16 mouse cellular contexts compared by ENCODE assay signal in genomic region chr2:45774416-45774815, GRCm38 (mm10).
"Had no signal": no experiment of that assay in that cellular context is flagged by ENCODE, and none has a peak within 500 bp of the region (broad histone marks: within the 10 kb centered on the region; RNA-seq: fewer than 3 reads in every experiment).

No protein-coding gene starts in this region.

- DNase-seq: retina, postnatal 1 day; right cerebral cortex, adult 18-20 months; right cerebral cortex, postnatal 14 days; right cerebral cortex, postnatal 25 days; right cerebral cortex, postnatal 4 days; spleen, adult 18-20 months; thymus, adult 18-20 months; thymus, adult 2 months; thymus, postnatal 14 days; thymus, postnatal 25 days; thymus, postnatal 36 days; thymus, postnatal 4 days had no signal

- H3K4me2 ChIP-seq: neural tube, embryonic 13.5 days; neural tube, embryonic 15.5 days; stomach, embryonic 15.5 days had no signal

- H3K9me3 ChIP-seq: neural tube, embryonic 13.5 days; neural tube, embryonic 15.5 days; stomach, embryonic 15.5 days had no signal

- H3K4me1 ChIP-seq: neural tube, embryonic 15.5 days; stomach, embryonic 15.5 days had no signal

- H3K27me3 ChIP-seq: neural tube, embryonic 13.5 days; neural tube, embryonic 15.5 days; stomach, embryonic 15.5 days had no signal

- H3K27ac ChIP-seq: neural tube, embryonic 13.5 days; neural tube, embryonic 15.5 days; stomach, embryonic 15.5 days; stomach, postnatal 0 days had no signal

- H3K9ac ChIP-seq: neural tube, embryonic 13.5 days; neural tube, embryonic 15.5 days; stomach, embryonic 15.5 days had no signal

- H3K4me3 ChIP-seq: neural tube, embryonic 13.5 days; neural tube, embryonic 15.5 days; stomach, embryonic 15.5 days had no signal

- H3K36me3 ChIP-seq: neural tube, embryonic 13.5 days; neural tube, embryonic 15.5 days; stomach, embryonic 15.5 days had no signal
